ENCODE assay signal across 9 mouse cellular contexts in genomic region chr9:15880160-15880603, GRCm38 (mm10). TPM values are rescaled to one million over a fixed set of nuclear protein-coding genes. Genes with fewer than 3 reads are reported as not detected.
DNase-seq lines count a peak whose midpoint lies in the region; ATAC-seq lines count a peak whose summit lies in the region.
"Had no signal": no experiment of that assay in that cellular context is flagged by ENCODE, and none has a peak within 500 bp of the region (broad histone marks: within the 10 kb centered on the region; RNA-seq: fewer than 3 reads in every experiment).

No protein-coding gene starts in this region.

- DNase-seq in CD4-positive, CD25-positive, alpha-beta regulatory T cell, adult 2 months (ENCODE audit: low read depth, low spot score) = peak; percentile 67
- peak; percentile 47 for DNase-seq in thymus, postnatal 0 days (ENCODE audit: low spot score)
- no peak for DNase-seq in thymus, adult 18-20 months
- DNase-seq in heart, postnatal 4 days = peak; percentile 21
- peak; percentile 7 for DNase-seq in layer of hippocampus, adult 9-11 months
- peak; percentile 27 for DNase-seq in retina, postnatal 7 days (ENCODE audit: low read depth, low spot score)
- DNase-seq in spleen, postnatal 4 days (ENCODE audit: low spot score in 2 of 2) = no peak

- ATAC-seq in CD4-positive, CD25-positive, alpha-beta regulatory T cell, adult 4 months = no peak

RNA-seq across cellular contexts. Expression of gene Mtnr1b, which starts 5.8 kb away (rescaled TPM):
- polyA plus RNA-seq in CD4-positive, CD25-positive, alpha-beta regulatory T cell, adult 4 months (2017; shearing (Covaris generic)) = not detected
- not detected in 2 replicates for polyA plus RNA-seq in thymus, postnatal 0 days (2015; fragmentation: Nextera tagmentation; extraction: Ambion mirVana)
- total RNA-seq in heart, postnatal 4 days (2021) = not detected
- polyA plus RNA-seq: frontal cortex, adult 2 months had no signal

Comparison
In these comparisons a context has a peak if more than half of its experiments do, and no peak if none do; other contexts are left out.
1. DNase-seq: peak in CD4-positive, CD25-positive, alpha-beta regulatory T cell, adult 2 months (single experiment), thymus, postnatal 0 days (single experiment), heart, postnatal 4 days (single experiment), layer of hippocampus, adult 9-11 months (single experiment) and retina, postnatal 7 days (single experiment); none in thymus, adult 18-20 months (0 of 2) and spleen, postnatal 4 days (0 of 2).